Mouse (Mus musculus): Measurements from ENCODE around the gene Sephs2.

The Sephs2 gene

GRCm38 (mm10) chr7:127231826-127232621 is 41.8 kb downstream of the Sephs2 start:
- no peak for DNase-seq

GRCm38 (mm10) chr7:127231376-127231775 is 42.5 kb downstream of the Sephs2 start:
- peak; percentile 34 for DNase-seq

DNA sequence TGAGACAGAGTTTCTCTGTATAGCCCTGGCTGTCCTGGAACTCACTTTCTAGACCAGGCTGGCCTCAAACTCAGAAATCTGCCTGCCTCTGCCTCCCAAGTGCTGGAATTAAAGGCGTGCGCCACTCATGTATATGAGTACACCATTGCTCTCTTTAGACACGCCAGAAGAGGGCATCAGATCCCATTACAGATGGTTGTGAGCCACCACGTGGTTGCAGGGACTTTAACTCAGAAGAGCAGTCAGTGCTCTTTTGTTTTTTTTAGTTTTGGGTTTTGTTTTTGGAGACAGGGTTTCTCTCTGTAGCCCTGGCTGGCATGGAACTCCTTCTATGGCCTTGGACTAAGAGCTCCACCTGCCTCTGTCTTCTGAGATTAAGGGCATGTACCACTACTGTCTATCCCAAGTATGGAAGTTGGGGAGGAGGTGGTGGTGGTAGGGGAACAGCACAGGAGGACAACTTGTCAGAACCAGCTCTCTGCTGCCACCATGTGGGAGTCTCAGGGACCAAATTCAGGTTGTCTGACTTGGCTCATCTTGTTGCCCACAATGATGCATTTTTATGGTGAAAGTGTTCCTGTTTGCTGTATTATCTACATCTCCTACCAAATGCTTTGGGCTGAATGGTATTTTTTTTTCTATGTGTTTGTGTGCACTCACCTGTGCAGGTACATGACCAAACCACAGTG is 45.1 kb downstream of the Sephs2 start:
- peak; percentile 83 for DNase-seq

GRCm38 (mm10) chr7:127225147-127225995 is 48.5 kb downstream of the Sephs2 start:
- no peak for DNase-seq

DNA sequence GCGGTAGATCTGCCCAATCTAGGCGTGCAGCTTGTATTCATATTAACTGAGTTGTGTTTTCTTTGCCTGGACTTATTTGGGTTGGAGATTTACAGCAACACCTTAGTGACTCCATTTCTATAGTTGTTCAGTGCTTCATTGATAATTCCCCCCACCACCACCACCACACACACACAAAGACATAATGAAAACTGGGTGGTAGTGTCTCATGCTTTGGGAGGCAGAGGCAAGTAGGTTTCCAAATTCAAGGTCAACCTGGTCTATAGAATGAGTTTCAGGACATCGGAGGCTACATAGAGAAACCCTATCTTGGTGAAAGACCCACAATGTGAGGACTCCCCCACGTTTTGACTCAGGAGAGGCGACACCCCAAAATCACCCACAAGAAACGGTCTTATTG is 49.2 kb downstream of the Sephs2 start:
- no peak for DNase-seq

GRCm38 (mm10) chr7:127223515-127224478 is 50.1 kb downstream of the Sephs2 start:
- no peak for DNase-seq

DNA sequence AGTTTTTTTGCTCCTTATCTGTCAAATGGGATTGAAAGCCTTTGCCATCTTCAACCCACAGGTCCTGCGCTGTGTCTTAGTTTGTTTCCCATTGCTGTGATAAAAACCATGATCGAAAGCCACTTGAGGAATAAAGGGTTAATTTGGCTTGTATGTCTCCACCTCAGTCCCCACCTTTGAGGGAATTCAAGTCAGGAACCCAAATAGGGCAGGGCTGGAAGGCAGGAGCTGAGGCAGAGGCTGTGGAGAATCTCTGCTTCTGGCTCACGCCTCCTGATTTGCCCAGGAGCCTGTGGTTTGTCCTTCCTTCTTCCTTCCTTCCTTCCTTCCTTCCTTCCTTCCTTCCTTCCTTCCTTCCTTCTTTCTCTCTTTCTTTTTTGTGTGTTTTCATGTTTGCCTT is 50.7 kb downstream of the Sephs2 start:
- no peak for DNase-seq

Measured in cerebellum, adult 9-10 months (tissue).